Mouse (Mus musculus) ES-E14 (cell line): ENCODE data around the gene Ppm1h. TPM values are rescaled to one million over a fixed set of nuclear protein-coding genes. Genes with fewer than 3 reads are reported as not detected.

Experiments used
- DNase-seq: peaks from one replicate; pipeline ENCODE4 v3.0.0-alpha.2; 2013; ENCODE audit warnings: low read depth, low spot score
- H3K27ac ChIP-seq: 2 replicates; pipeline ENCODE4 v1.5.1; 2012; ENCODE audit warnings: low read depth, mild to moderate bottlenecking, low read length, moderate library complexity, mixed read lengths; ENCODE audit not compliant: poor library complexity, insufficient read depth, severe bottlenecking
- H3K36me3 ChIP-seq: 2 replicates; pipeline ENCODE4 v1.6.1; 2012; ENCODE audit warnings: mild to moderate bottlenecking, low read length, moderate library complexity, mixed read lengths; ENCODE audit not compliant: control insufficient read depth, poor library complexity, insufficient read depth, severe bottlenecking
- H3K4me1 ChIP-seq, 2 experiments: fragments of 150-350 bp in 1 of 2; sonication (generic) in 1 of 2; 2 replicates each; pipeline ENCODE4 v1.6.1; 2012; ENCODE audit warnings: low read length in 2 of 2, mild to moderate bottlenecking in 1 of 2, mixed read lengths in 1 of 2; ENCODE audit not compliant: control insufficient read depth in 2 of 2, insufficient read depth in 2 of 2, poor library complexity in 1 of 2
- H3K4me3 ChIP-seq, 2 experiments: fragments of 150-350 bp in 1 of 2; sonication (generic) in 1 of 2; 2 replicates each; pipeline ENCODE4 v1.5.1; 2012; ENCODE audit warnings: low read length in 2 of 2, low read depth in 1 of 2, mild to moderate bottlenecking in 1 of 2, mixed read lengths in 1 of 2; ENCODE audit not compliant: insufficient read depth in 1 of 2, poor library complexity in 1 of 2, severe bottlenecking in 1 of 2
- H3K9ac ChIP-seq: 2 replicates; pipeline ENCODE4 v1.6.1; 2012; ENCODE audit warnings: low read depth, mild to moderate bottlenecking, low read length, mixed read lengths; ENCODE audit not compliant: poor library complexity, insufficient read depth, severe bottlenecking
- H3K9me3 ChIP-seq: fragments of 150-350 bp; sonication (generic); 2 replicates; pipeline ENCODE4 v1.6.1; 2012; ENCODE audit warnings: low read depth, mild to moderate bottlenecking, low read length; ENCODE audit not compliant: control insufficient read depth, insufficient read depth
- CHD2 ChIP-seq: IDR thresholded peaks from 2 replicates; pipeline ENCODE4 v1.6.1; 2014; ENCODE audit warnings: mild to moderate bottlenecking, low read depth, low read length, inconsistent platforms
- HCFC1 ChIP-seq: IDR thresholded peaks from 2 replicates; pipeline ENCODE4 v1.6.1; 2012; ENCODE audit warnings: low read length, inconsistent platforms, borderline replicate concordance; ENCODE audit not compliant: insufficient read depth
- MAFK ChIP-seq: IDR thresholded peaks from 2 replicates; pipeline ENCODE4 v1.6.1; 2014; ENCODE audit warnings: mild to moderate bottlenecking, low read depth, low read length, inconsistent platforms; ENCODE audit not compliant: insufficient read depth
- ZC3H11A ChIP-seq: IDR thresholded peaks from 2 replicates; pipeline ENCODE4 v1.6.1; 2012; ENCODE audit warnings: low read depth, mild to moderate bottlenecking, inconsistent platforms, low read length, borderline replicate concordance
- ZNF384 ChIP-seq: IDR thresholded peaks from 2 replicates; pipeline ENCODE4 v1.6.1; 2012; ENCODE audit warnings: low read depth, low read length, inconsistent platforms
- in situ Hi-C, 2 experiments: fragments of 600-800 bp; cut with MboI; formaldehyde crosslinking; loops; one replicate each; pipeline ENCODE4 v1.15.1; 2025; ENCODE audit warnings: low sequenced_read_pairs in 2 of 2, inconsistent platforms in 1 of 2; ENCODE audit not compliant: unreplicated experiment in 2 of 2
- total RNA-seq: library from RNA; depleted of rRNA; stranded (reverse); fragments of 300-350 nt; gene quantifications from 2 replicates; pipeline ENCODE4 v1.2.3, GENCODE M21; 2012

The Ppm1h gene
- total RNA-seq, 1 experiment, result 4.5 TPM

DNA sequence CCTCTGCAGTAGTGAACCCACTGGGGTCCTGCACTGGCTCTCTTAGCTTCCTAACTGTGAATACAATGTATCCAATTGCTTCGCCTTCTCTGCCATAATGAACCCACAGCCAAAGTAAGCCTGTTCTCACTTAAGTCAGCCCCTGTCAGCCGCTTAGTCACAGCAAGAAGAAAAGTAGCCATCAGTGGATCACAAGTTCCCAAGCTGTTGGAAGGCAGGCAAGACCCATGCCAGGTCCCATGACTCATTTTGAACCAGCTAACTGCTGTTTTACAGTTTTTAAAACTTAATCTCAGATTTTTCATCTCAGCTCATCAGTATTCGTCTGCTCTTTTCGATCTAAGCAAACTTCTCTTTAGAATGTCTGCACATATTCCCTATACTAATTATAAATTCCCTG lies 61.6 kb downstream of the Ppm1h start:
- TF ChIP-seq CHD2 (no peak), ZC3H11A (no peak), HCFC1 (no peak), MAFK (no peak)
- no peaks in the 10 kb centered on the region for H3K9me3 ChIP-seq
- no peaks in the 10 kb centered on the region for H3K4me1 ChIP-seq
- H3K9ac ChIP-seq, result no peak overlapping the region
- H3K4me3 ChIP-seq, result no peak overlapping the region
- no peak overlapping the region for H3K27ac ChIP-seq
- no peak for DNase-seq
- in situ Hi-C loops, result no loop called here
- H3K36me3 ChIP-seq, result no peaks in the 10 kb centered on the region

DNA sequence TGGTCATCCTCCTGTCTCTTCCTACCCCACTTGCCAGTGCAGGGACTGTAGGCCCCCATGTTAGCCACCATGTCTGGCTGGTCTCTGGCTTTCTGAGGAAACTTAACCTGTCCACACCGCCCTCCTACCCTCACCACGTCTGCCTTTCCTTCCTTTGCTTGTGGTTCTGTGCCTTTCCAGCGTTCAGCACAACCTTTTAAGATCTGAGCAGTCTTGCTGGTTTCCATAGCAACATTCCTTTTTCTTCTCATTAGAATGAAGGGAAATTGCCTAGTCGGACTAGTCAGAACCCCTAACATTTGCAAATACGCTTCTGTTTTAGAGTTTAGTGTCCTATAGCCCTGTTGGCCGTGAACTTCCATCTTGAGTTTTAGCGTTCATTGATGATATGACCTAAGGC lies 62.6 kb downstream of the Ppm1h start:
- no peak overlapping the region for H3K9ac ChIP-seq
- H3K27ac ChIP-seq, result no peak overlapping the region
- H3K9me3 ChIP-seq, result no peaks in the 10 kb centered on the region
- H3K4me3 ChIP-seq, result no peak overlapping the region
- no peak for TF ChIP-seq HCFC1
- TF ChIP-seq ZC3H11A, result no peak
- no peak for TF ChIP-seq ZNF384
- no peak for TF ChIP-seq MAFK
- in situ Hi-C loops, result no loop called here
- DNase-seq, result no peak
- no peaks in the 10 kb centered on the region for H3K36me3 ChIP-seq
- no peaks in the 10 kb centered on the region for H3K4me1 ChIP-seq

- Histone ChIP-seq H3K4me1 (no peaks in the 10 kb centered on the region), H3K9ac (no peak overlapping the region), H3K4me3 (no peak overlapping the region), H3K9me3 (no peaks in the 10 kb centered on the region), H3K36me3 (no peaks in the 10 kb centered on the region), H3K27ac (no peak overlapping the region)
- no peak for DNase-seq
- in situ Hi-C loops, result no loop called here
- TF ChIP-seq HCFC1 (no peak), ZC3H11A (no peak), ZNF384 (no peak)
Measured at GRCm38 (mm10) chr10:122742136-122742535, 63.6 kb downstream of the Ppm1h start.

DNA sequence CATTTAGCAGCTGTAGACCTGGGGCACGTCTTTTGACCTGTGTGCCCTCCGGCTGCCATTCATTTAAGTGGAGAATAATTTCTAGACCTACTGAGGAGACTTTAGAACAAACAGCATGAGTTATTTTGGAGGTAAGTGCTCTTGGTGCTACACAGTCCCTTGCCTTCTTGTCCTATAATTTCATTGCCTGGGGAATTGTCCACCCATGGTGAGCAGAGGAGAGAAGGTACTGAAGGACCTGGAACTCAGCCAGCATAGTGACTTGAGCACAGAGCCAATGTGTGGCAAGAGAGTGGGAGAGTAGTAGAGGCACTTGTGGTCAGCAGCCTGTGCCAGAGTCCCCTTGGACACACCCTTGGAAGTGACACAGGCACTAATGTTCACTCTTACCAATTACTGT lies 64.8 kb downstream of the Ppm1h start:
- H3K36me3 ChIP-seq, result no peaks in the 10 kb centered on the region
- no peak for TF ChIP-seq CHD2
- no peak for TF ChIP-seq MAFK
- TF ChIP-seq ZNF384, result no peak
- no peak for TF ChIP-seq HCFC1
- H3K9ac ChIP-seq, result no peak overlapping the region
- H3K9me3 ChIP-seq, result no peaks in the 10 kb centered on the region
- no peaks in the 10 kb centered on the region for H3K4me1 ChIP-seq
- DNase-seq, result no peak
- in situ Hi-C loops, result no loop called here
- H3K4me3 ChIP-seq, result no peak overlapping the region
- H3K27ac ChIP-seq, result no peak overlapping the region

DNA sequence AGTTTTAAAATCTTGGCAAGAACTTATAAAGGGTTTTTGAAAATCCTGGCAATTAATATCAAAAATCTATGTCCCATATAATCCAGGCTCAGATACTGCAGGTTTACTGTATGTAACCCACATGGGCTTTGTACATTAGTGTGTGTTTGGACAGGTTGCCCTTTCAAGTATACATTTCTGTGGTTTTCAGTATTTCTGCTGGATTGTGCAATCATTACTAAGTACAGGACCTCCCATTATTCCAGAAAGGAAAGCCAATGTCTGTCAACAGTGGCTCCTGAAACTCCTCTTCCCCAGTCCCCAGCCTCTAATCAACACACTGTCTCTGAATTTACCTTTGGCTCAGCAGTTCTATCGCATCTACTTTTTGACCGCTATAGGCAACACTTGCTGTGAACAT lies 66.4 kb downstream of the Ppm1h start:
- no peaks in the 10 kb centered on the region for H3K4me1 ChIP-seq
- H3K27ac ChIP-seq, result no peak overlapping the region
- no peak overlapping the region for H3K4me3 ChIP-seq
- no peak overlapping the region for H3K9ac ChIP-seq
- in situ Hi-C loops, result no loop called here
- DNase-seq, result no peak
- no peaks in the 10 kb centered on the region for H3K9me3 ChIP-seq
- TF ChIP-seq MAFK (no peak), ZNF384 (no peak), HCFC1 (no peak), CHD2 (no peak), ZC3H11A (no peak)
- no peaks in the 10 kb centered on the region for H3K36me3 ChIP-seq
